27 mouse cellular contexts compared by ENCODE assay signal in genomic region chr3:31267921-31268320, GRCm38 (mm10). TPM values are rescaled to one million over a fixed set of nuclear protein-coding genes. Genes with fewer than 3 reads are reported as not detected.
"Had no signal": no experiment of that assay in that cellular context is flagged by ENCODE, and none has a peak within 500 bp of the region (broad histone marks: within the 10 kb centered on the region; RNA-seq: fewer than 3 reads in every experiment).

No protein-coding gene starts in this region.

- H3K36me3 ChIP-seq: embryonic facial prominence, embryonic 10.5 days; embryonic facial prominence, embryonic 12.5 days; embryonic facial prominence, embryonic 13.5 days; embryonic facial prominence, embryonic 15.5 days; forebrain, embryonic 10.5 days; forebrain, embryonic 15.5 days had no signal

- H3K4me1 ChIP-seq: embryonic facial prominence, embryonic 12.5 days; forebrain, embryonic 13.5 days; forebrain, embryonic 15.5 days had no signal

- ATAC-seq: forebrain, embryonic 13.5 days; forebrain, embryonic 14.5 days; forebrain, embryonic 15.5 days; forebrain, embryonic 16.5 days; forebrain, postnatal 0 days had no signal

- H3K4me2 ChIP-seq: embryonic facial prominence, embryonic 12.5 days; embryonic facial prominence, embryonic 13.5 days; embryonic facial prominence, embryonic 15.5 days; forebrain, embryonic 13.5 days; forebrain, embryonic 15.5 days had no signal

- H3K27me3 ChIP-seq: embryonic facial prominence, embryonic 12.5 days; embryonic facial prominence, embryonic 15.5 days; forebrain, embryonic 13.5 days; forebrain, embryonic 15.5 days had no signal

- H3K27ac ChIP-seq: embryonic facial prominence, embryonic 10.5 days; embryonic facial prominence, embryonic 12.5 days; embryonic facial prominence, embryonic 13.5 days; embryonic facial prominence, embryonic 15.5 days; forebrain, embryonic 10.5 days; forebrain, embryonic 13.5 days; forebrain, embryonic 15.5 days; gastrocnemius, adult 2 months; heart, adult 2 months had no signal

- DNase-seq: cerebellum, adult 18-20 months; cerebellum, adult 2 months; cerebellum, adult 8-10 months; cerebellum, adult 9-10 months; cerebellum, adult 9-11 months; cerebellum, postnatal 10 days; cerebellum, postnatal 14 days; cerebellum, postnatal 36 days; embryo, embryonic 11 days; forebrain, postnatal 0 days; gastrocnemius, adult 2 months; gastrocnemius, postnatal 10 days; gastrocnemius, postnatal 14 days; gastrocnemius, postnatal 25 days; gastrocnemius, postnatal 36 days; heart, adult 18-20 months; heart, adult 2 months had no signal

- H3K9ac ChIP-seq: embryonic facial prominence, embryonic 12.5 days; embryonic facial prominence, embryonic 13.5 days; embryonic facial prominence, embryonic 15.5 days; forebrain, embryonic 13.5 days; forebrain, embryonic 15.5 days; forebrain, postnatal 0 days had no signal

- H3K4me3 ChIP-seq: embryonic facial prominence, embryonic 10.5 days; embryonic facial prominence, embryonic 12.5 days; embryonic facial prominence, embryonic 13.5 days; embryonic facial prominence, embryonic 15.5 days; erythroblast, embryonic 14.5 days; forebrain, embryonic 10.5 days; forebrain, embryonic 13.5 days; forebrain, embryonic 15.5 days; gastrocnemius, adult 2 months; heart, adult 2 months had no signal

- H3K9me3 ChIP-seq: embryonic facial prominence, embryonic 10.5 days; embryonic facial prominence, embryonic 12.5 days; embryonic facial prominence, embryonic 13.5 days; embryonic facial prominence, embryonic 15.5 days; forebrain, embryonic 10.5 days; forebrain, embryonic 13.5 days; forebrain, embryonic 15.5 days had no signal

RNA-seq across cellular contexts. Expression of gene Slc7a14, which starts 42.3 kb away (rescaled TPM):
- polyA plus RNA-seq: erythroblast, embryonic 14.5 days had no signal
